Mouse (Mus musculus) left cerebral cortex, adult 18-20 months (tissue): ENCODE measurements around the gene Rab27a. TPM values are rescaled to one million over a fixed set of nuclear protein-coding genes. Genes with fewer than 3 reads are reported as not detected.

Experiments used
- microRNA-seq, 2 experiments: library from miRNA; unstranded; fragments of <30 nt; microRNA quantifications; one replicate each; pipeline ENCODE4 v1.2.0; 2021
- total RNA-seq, 2 experiments: library from RNA; stranded (reverse); gene quantifications; 2 replicates each; pipeline ENCODE4 v1.2.3; 2021

The Rab27a gene
- total RNA-seq, 2 experiments from 2014 or later, result 8.2 to 8.4 TPM

Small RNAs within 50 kb of the gene (microRNA-seq; reads per million reads assigned to microRNA genes)
- gene Gm27353, result 0 reads per million in 2 experiments

Other genes with a start within 250 kb of the Rab27a start
- gene Prtg, start 238.0 kb upstream of the Rab27a start, total RNA-seq, result 1 to 10 TPM; 1.7 to 3.0 TPM
- gene Pygo1, start 119.2 kb upstream of the Rab27a start, total RNA-seq, result 10 to 100 TPM; 18.6 to 19.5 TPM
- 1 to 10 TPM; 1.8 to 2.2 TPM for gene Dyx1c1, start 86.1 kb upstream of the Rab27a start, total RNA-seq
- gene Gm44503, start 86.0 kb upstream of the Rab27a start, total RNA-seq, result not detected
- 1 to 10 TPM; 9.1 to 9.5 TPM for gene Ccpg1os, start 59.5 kb upstream of the Rab27a start, total RNA-seq
- gene Ccpg1, start 59.4 kb upstream of the Rab27a start, total RNA-seq, result 100 to 1,000 TPM; 115 to 120 TPM
- 10 to 100 TPM; 12.4 to 13.5 TPM for gene Pigb, start 4.5 kb upstream of the Rab27a start, total RNA-seq
- gene Khdc3, start 57.0 kb downstream of the Rab27a start, total RNA-seq, result 1 to 10 TPM; 1.7 to 2.3 TPM
- gene Gm20509, start 57.6 kb downstream of the Rab27a start, total RNA-seq, result under 1 TPM in 1 of 2 experiments, not detected in 1; 0.49 TPM
- 10 to 100 TPM; 53.4 to 60.5 TPM for gene Rsl24d1, start 68.6 kb downstream of the Rab27a start, total RNA-seq